Mouse (Mus musculus) bone marrow, adult 2 months (tissue): ENCODE results near the gene Sergef.

ENCODE experiments used
- CTCF ChIP-seq: fragments of 200-500 bp; IDR thresholded peaks from 2 replicates; pipeline ENCODE4 v1.5.1; 2011; ENCODE audit warnings: low read length, control low read depth; ENCODE audit not compliant: control insufficient read depth, insufficient read depth
- POLR2A ChIP-seq: fragments of 200-500 bp; IDR thresholded peaks from 2 replicates; pipeline ENCODE4 v1.6.1; 2011; ENCODE audit warnings: low read depth, mild to moderate bottlenecking, control low read depth, low read length, borderline replicate concordance; ENCODE audit not compliant: control insufficient read depth

DNA sequence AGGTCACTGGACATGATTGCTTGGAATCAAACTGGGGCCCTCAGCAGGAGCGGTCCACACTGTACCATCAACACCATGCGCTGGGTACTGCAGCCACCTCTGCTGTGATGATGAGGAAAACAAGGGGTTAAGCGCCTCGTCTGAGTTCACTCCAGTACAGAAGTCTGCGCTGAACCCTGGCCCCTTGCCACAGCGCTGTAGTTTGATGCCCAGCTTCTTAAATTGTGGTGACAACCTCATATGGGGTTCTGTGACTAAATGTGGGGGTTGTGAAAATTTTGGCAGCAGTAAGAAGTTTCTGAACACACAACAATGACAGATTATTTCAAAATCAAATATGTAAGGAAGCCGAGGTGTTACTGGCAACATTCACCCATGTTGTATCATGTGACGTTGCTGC lies 126.0 kb downstream of the Sergef start:
- TF ChIP-seq POLR2A, result no peak
- TF ChIP-seq CTCF, result no peak
